Mouse (Mus musculus) midbrain, embryonic 16.5 days (tissue): ENCODE measurements around the gene Irx4. TPM values are rescaled to one million over a fixed set of nuclear protein-coding genes. Genes with fewer than 3 reads are reported as not detected.
A peak's percentile ranks its signal among the peaks of the same experiment; 100 is the strongest.

ENCODE experiments used
- ATAC-seq: fragments of 200-750 bp; cut with Nextera tagmentation; 2 replicates; pipeline ENCODE4 v1.8.0; 2017; ENCODE audit warnings: moderate TSS enrichment
- H3K27ac ChIP-seq: fragments of 300-500 bp; sonication (generic); 2 replicates; pipeline ENCODE4 v1.5.1; 2014; ENCODE audit warnings: mild to moderate bottlenecking, low read length, mixed read lengths
- H3K27me3 ChIP-seq: fragments of 300-500 bp; sonication (generic); 2 replicates; pipeline ENCODE4 v1.6.1; 2014; ENCODE audit warnings: low read depth, low read length, mixed read lengths; ENCODE audit not compliant: control insufficient read depth, insufficient read depth
- H3K36me3 ChIP-seq: fragments of 300-500 bp; sonication (generic); 2 replicates; pipeline ENCODE4 v1.6.1; 2014; ENCODE audit warnings: mild to moderate bottlenecking, low read length, moderate library complexity, mixed read lengths; ENCODE audit not compliant: control insufficient read depth, insufficient read depth
- H3K4me1 ChIP-seq: fragments of 300-500 bp; sonication (generic); 2 replicates; pipeline ENCODE4 v1.6.1; 2014; ENCODE audit warnings: mild to moderate bottlenecking, low read length, mixed read lengths; ENCODE audit not compliant: control insufficient read depth, insufficient read depth
- H3K4me2 ChIP-seq: fragments of 300-500 bp; sonication (generic); 2 replicates; pipeline ENCODE4 v1.6.1; 2014; ENCODE audit warnings: mild to moderate bottlenecking, low read length, mixed read lengths
- H3K4me3 ChIP-seq: fragments of 300-500 bp; sonication (generic); 2 replicates; pipeline ENCODE4 v1.5.1; 2014; ENCODE audit warnings: low read depth, mild to moderate bottlenecking, low read length, moderate library complexity, mixed read lengths
- H3K9ac ChIP-seq: fragments of 300-500 bp; sonication (generic); 2 replicates; pipeline ENCODE4 v1.6.1; 2014; ENCODE audit warnings: low read depth, low read length, mixed read lengths
- H3K9me3 ChIP-seq: fragments of 300-500 bp; sonication (generic); replicated peaks from 2 replicates; pipeline ENCODE4 v1.6.1; 2014; ENCODE audit warnings: mild to moderate bottlenecking, low read length, mixed read lengths; ENCODE audit not compliant: control insufficient read depth, poor library complexity, severe bottlenecking
- WGBS: fragments of 180-500 bp; shearing (Covaris S2); extraction: QIAGEN DNeasy Blood & Tissue Kit; methylation state at CpG from one replicate; pipeline ENCODE4 v1.1.7; 2014; 5-methylcytosine and 5-hydroxymethylcytosine counted together
- polyA plus RNA-seq: library from polyadenylated mRNA; unstranded; fragments of >200 nt; fragmentation: Nextera tagmentation; extraction: Ambion mirVana; gene quantifications from 2 replicates; pipeline ENCODE4 v1.2.1, GENCODE M21; 2015

Gene Irx4
- polyA plus RNA-seq, 1 experiment from 2014 or later: 1.4 TPM

GRCm38 (mm10) chr13:73259577-73260353, 514 bp upstream of the Irx4 start:
- peaks cover 59% of the 10 kb centered on the region for H3K27me3 ChIP-seq
- peak overlapping the region; percentile 48 for H3K4me3 ChIP-seq
- no peaks in the 10 kb centered on the region for H3K9me3 ChIP-seq
- peaks cover 19% of the 10 kb centered on the region for H3K4me1 ChIP-seq
- ATAC-seq: 0 out of 2 replicates have a peak, but pooled peaks have one; percentile 16
- H3K27ac ChIP-seq: no peak overlapping the region
- H3K36me3 ChIP-seq: no peaks in the 10 kb centered on the region
- WGBS: 13% methylated on average over 10 of the region's 10 CpGs
- H3K4me2 ChIP-seq: peak overlapping the region; percentile 93
- H3K9ac ChIP-seq: peak overlapping the region; percentile 31

- Histone ChIP-seq H3K27ac (no peak overlapping the region), H3K36me3 (no peaks in the 10 kb centered on the region), H3K4me1 (peaks cover 21% of the 10 kb centered on the region), H3K4me3 (peak overlapping the region; percentile 48), H3K9me3 (no peaks in the 10 kb centered on the region), H3K9ac (no peak overlapping the region), H3K27me3 (peaks cover 69% of the 10 kb centered on the region), H3K4me2 (peak overlapping the region; percentile 93)
- 7% methylated on average over 25 of the region's 25 CpGs for WGBS
- no peak for ATAC-seq
Observed at GRCm38 (mm10) chr13:73261036-73261730, 904 bp downstream of the Irx4 start.

- Histone ChIP-seq H3K9me3 (no peaks in the 10 kb centered on the region), H3K27ac (no peak overlapping the region), H3K36me3 (no peaks in the 10 kb centered on the region), H3K27me3 (peaks cover 76% of the 10 kb centered on the region), H3K9ac (no peak overlapping the region), H3K4me1 (peaks cover 21% of the 10 kb centered on the region), H3K4me3 (no peak overlapping the region), H3K4me2 (no peak overlapping the region)
- WGBS: 19% methylated on average over 2 of the region's 2 CpGs
- no peak for ATAC-seq
Observed at GRCm38 (mm10) chr13:73261881-73262280, 1.6 kb downstream of the Irx4 start.

GRCm38 (mm10) chr13:73262336-73263127, 2.3 kb downstream of the Irx4 start:
- Histone ChIP-seq H3K4me1 (peaks cover 21% of the 10 kb centered on the region), H3K9me3 (no peaks in the 10 kb centered on the region), H3K27me3 (peaks cover 77% of the 10 kb centered on the region), H3K27ac (no peak overlapping the region), H3K36me3 (no peaks in the 10 kb centered on the region), H3K4me2 (peak overlapping the region; percentile 19), H3K4me3 (peak overlapping the region; percentile 13), H3K9ac (no peak overlapping the region; the same call in 1 of the 2 replicates)
- ATAC-seq: no peak
- WGBS: 2% methylated on average over 24 of the region's 24 CpGs

- Histone ChIP-seq H3K4me3 (peak overlapping the region; percentile 13), H3K4me2 (peak overlapping the region; percentile 19), H3K36me3 (no peaks in the 10 kb centered on the region), H3K27ac (no peak overlapping the region), H3K4me1 (peaks cover 21% of the 10 kb centered on the region), H3K27me3 (peaks cover 78% of the 10 kb centered on the region), H3K9ac (no peak overlapping the region; the same call in 1 of the 2 replicates), H3K9me3 (no peaks in the 10 kb centered on the region)
- WGBS: under 1% methylated on average over 40 of the region's 40 CpGs
- ATAC-seq: no peak
Observed at GRCm38 (mm10) chr13:73263128-73263971, 3.1 kb downstream of the Irx4 start.

GRCm38 (mm10) chr13:73264166-73264735, 4.0 kb downstream of the Irx4 start:
- H3K27ac ChIP-seq: no peak overlapping the region
- WGBS: 3% methylated on average over 29 of the region's 29 CpGs
- H3K4me3 ChIP-seq: no peak overlapping the region
- H3K9me3 ChIP-seq: no peaks in the 10 kb centered on the region
- no peak for ATAC-seq
- no peak overlapping the region for H3K4me2 ChIP-seq
- H3K4me1 ChIP-seq: peaks cover 21% of the 10 kb centered on the region
- H3K9ac ChIP-seq: no peak overlapping the region
- H3K27me3 ChIP-seq: peaks cover 78% of the 10 kb centered on the region
- no peaks in the 10 kb centered on the region for H3K36me3 ChIP-seq

- Histone ChIP-seq H3K9ac (no peak overlapping the region), H3K4me1 (peaks cover 21% of the 10 kb centered on the region), H3K36me3 (no peaks in the 10 kb centered on the region), H3K4me3 (no peak overlapping the region), H3K27ac (no peak overlapping the region), H3K4me2 (no peak overlapping the region), H3K27me3 (peaks cover 78% of the 10 kb centered on the region), H3K9me3 (no peaks in the 10 kb centered on the region)
- WGBS: 10% methylated on average over 8 of the region's 8 CpGs
- no peak for ATAC-seq
Observed at GRCm38 (mm10) chr13:73264831-73265230, 4.6 kb downstream of the Irx4 start.

- Histone ChIP-seq H3K27me3 (peaks cover 78% of the 10 kb centered on the region), H3K36me3 (no peaks in the 10 kb centered on the region), H3K4me2 (peak overlapping the region; percentile 28; the same call in 1 of the 2 replicates), H3K9ac (no peak overlapping the region), H3K9me3 (no peaks in the 10 kb centered on the region), H3K4me1 (peaks cover 21% of the 10 kb centered on the region), H3K4me3 (no peak overlapping the region), H3K27ac (no peak overlapping the region)
- under 1% methylated on average over 28 of the region's 28 CpGs for WGBS
- ATAC-seq: peak; percentile 70
Observed at GRCm38 (mm10) chr13:73265442-73265841, 5.2 kb downstream of the Irx4 start.
